Mouse (Mus musculus): ENCODE measurements around the gene Per1. TPM values are rescaled to one million over a fixed set of nuclear protein-coding genes. Genes with fewer than 3 reads are reported as not detected.

Per1 gene
- 846 to 879 TPM (median 871 TPM) in 4 replicates for total RNA-seq (2023)

DNA sequence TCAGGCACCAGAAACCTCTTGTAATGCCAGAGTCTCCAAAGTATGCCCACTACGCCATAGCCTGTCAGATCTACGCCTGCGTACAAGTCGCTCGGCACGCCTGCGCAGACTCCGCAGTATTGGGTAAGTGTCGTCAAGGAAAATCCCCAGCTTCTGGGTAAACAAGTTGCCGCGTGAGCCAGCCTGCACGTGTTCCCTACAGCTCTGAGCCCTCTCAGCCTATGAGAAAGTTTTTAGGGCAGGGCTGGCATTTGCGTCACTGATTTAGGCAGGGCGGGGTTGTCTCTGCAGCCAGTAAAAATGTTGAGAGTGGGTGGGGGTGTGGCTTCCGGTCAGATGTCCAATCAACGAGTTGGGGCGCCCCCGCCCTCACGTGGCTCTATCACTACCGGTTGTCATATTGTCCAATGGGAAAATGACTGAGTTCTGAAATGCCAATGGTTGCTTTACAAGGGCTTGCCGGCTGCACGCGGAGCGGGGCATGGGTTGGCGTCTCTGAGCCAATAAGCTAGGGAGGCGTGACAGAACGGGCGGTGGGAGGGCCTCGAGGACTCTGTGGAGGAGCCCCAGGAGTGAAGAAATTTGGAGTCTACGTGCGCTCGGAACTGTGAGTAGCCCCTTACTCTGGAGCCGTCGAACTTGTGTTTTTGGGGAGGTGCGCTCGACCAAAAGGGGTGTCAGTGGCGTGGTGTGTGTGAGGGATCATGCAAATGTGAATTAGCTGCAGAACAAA is at the start of gene Per1:
Per1 (plus strand) TSS at position 521 of the 733 bp plus-strand sequence.

DNA sequence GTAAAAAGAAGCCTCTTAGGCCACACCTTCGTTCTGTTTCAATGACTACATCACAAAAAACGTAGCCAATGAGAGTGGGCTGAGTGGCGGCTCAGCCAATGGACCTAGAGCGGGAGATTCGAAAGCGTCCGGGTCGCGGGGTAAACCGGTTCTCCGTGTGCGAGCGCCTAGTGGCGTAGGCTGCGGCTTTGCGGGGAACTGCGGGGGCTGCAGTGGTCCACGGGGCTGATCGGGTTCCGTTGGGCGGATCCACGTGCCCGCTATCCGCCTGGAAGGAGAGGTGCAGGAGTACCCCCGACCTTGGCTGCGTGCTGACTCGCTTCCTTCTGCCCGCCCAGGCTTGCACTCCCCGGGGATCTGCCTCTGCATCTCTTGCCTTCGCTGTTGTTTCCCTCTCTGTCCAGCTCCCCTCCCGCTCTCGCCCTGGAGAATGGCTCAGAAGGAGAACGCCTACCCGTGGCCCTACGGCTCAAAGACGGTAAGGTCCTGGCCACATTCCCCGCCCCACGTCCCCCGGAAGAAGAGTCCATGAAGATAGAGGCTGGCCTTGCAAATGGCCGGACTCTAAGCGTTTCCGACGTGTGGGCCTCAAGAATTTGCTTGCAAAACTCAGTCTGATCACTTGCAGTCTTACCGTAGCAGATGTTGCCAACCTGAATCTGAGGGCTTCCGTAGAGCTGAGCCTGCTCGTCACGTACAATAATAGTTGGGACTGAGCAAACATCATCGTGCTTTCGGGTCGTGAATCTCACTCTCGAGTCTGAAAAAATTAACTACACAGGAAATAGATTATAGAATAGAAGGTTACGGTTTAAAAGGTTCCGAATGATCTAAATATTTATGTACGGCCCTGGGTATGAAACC is 49.3 kb upstream of the Per1 start, which contains the start of gene Aurkb:
Aurkb (plus strand) TSS at position 117 of the 864 bp plus-strand sequence.

DNA sequence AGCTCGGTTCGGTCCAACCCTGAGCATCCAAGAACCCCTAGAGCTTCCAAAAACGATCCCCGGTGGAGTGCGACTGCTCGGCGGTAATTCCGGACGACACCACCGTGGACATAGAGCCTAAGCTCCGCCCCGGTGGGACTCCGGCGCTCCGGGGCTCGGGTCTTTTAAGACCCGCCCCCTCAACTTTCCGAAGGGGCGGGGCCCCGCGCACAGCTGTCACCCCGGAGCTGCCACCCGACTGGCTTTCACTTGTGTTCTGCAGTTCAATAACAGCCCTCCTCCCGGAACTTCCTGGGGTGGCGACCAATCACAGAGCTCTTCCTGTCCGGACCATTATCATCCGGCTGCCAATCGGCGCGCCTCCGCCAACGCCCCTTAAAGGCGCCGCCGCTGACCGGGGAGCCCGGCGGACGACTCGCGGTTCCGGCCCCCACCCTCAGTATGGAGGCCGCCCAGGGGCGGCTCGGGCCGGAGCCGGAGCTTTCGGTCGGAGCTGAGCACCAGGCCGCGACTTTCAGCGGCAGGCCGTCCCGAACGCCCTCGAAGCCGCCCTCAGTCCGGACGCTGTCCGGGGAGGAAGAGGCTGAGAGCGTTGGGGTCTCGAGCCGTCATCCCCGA is 35.6 kb upstream of the Per1 start, which contains the start of gene Borcs6:
Borcs6 (plus strand) TSS at position 361 of the 618 bp plus-strand sequence.

DNA sequence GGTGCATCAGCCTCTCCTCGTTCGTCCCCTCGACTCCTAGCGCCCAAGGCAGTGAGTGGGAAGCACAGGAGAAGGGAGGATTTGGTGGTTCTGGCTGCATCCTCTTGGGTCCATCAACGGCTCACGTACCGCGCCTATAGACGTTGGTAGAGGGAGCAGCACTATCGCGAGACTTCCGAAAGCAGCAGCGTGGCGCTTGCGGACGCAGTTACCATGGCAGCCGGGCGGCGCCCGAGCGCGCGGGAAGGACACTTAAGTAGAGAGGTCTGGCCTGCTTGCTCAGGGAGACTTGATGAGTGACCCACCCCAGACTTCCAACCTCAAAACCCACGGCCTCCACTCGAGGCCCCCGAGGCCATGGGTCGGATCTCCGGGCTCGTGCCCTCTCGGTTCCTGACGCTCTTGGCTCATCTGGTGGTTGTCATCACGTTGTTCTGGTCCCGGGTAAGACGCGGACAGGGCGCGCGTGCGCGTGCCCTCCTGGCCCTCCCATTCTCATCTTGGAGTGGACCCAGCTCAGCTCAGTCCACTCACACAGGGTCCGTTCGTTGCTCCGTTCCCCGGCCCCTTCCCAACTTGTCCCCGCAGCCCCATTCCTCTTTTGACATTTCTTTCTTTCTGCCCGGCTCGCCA is 24.3 kb upstream of the Per1 start, which contains the start of gene Tmem107:
Tmem107 (plus strand) TSS at position 217 of the 633 bp plus-strand sequence.

DNA sequence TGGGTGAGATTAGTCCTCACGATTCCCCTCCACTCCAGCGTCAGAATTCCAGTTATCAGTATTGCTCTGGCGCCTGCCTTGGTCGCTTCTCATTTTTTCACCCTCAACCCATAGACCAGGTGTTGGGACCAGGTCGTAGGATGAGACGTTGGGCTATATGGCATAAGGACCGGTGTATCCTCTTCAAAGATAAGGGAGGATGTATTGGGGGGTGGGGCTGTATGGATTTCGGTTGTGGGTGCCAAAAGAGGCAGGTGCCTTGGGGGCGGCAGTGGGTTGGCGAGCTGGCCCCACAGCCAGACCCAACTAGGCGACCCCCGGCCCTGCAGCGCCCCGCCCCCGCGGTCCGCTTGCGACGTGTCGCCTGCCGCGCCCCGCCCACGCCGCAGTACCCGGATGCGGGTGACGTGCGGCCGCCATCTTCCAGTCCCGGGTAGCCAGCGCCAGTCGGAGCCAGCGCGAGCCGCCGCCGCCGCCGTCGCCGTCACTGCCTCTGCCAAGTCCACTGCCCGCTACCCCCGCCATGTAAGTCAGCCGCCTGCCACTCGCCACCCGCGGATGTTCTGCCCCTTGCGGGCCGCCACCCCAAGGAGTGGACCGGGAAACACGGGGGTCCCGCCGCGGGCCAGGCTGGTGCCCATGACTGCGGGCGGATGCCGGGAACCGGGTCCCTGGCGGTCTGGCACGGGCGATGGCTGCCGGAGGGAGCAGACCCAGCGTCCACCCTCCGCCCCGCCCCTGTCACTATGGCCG is 6.7 kb upstream of the Per1 start, which contains the start of gene Vamp2:
Vamp2 (plus strand) TSS at position 388 of the 753 bp plus-strand sequence.

DNA sequence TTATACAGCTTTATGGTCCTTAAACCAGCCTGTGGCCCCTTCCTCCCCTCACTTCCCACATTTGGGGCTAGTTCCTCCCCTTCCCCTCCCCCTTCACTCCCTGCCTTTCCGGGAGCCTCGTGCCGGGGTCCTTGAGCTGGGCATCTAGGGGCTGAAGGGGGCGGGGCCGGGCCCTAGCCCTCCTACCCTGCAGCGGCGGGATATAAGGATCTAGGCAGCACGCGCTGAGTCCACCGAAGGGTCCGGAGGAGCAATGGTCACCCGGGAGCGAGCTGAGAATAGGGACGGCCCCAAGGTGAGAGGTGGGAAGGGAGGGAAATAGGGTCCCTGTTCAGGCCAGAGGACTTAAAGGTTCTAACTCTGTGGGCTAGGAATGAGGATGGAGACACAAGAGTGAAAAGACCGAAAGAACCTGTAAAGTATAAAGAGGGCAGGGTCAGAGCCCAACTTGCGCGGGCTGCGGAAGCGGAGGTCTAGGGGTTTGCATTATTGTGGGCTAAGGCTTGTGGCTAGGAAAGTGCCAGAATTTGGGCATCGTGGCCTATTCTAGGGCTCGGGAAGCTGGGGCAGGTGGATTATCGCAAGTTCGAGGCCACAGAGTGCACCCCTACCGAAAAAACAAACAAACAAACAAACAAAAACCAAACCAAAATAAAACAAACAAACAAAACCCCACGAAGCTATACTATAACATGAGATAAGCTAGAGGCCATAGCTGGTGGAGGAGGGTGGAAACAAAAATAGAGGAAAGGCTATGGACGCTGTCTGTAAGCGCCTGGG is 25.4 kb downstream of the Per1 start, which contains the start of gene Hes7:
Hes7 (plus strand) TSS at position 184 of the 780 bp plus-strand sequence.

DNA sequence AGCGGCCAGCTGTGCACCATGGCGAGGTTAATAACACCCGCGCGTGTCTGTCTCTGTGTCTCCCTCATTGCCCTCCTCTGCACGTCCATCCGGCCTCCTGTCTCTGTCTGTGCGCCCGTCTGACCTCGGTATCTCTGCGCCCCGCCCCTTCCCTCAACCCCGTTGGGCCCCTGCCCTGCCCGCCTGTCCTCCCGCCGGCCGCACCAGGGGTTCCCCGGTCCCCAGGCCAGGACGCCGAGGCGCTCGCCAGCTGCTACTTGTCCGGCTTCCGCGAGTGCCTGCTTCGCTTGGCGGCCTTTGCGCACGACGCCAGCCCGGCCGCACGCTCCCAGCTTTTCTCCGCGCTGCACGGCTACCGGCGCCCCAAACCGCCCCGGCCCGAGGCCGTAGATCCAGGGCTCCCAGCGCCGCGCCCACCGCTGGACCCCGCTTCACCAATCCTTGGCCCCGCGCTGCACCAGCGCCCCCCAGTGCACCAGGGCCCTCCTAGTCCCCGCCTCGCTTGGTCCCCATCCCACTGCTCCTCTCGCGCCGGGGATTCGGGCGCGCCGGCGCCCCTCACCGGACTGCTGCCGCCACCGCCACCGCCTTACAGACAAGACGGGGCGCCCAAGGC is 27.4 kb downstream of the Per1 start, which contains the start of gene 9130213A22Rik:
9130213A22Rik (minus strand) TSS at position 254 of the 616 bp plus-strand sequence.

DNA sequence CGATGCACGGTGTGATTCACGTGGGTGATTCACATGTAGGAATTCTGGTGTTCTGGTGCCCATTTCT is 30.7 kb downstream of the Per1 start, which contains the start of gene Aloxe3:
Aloxe3 (plus strand) TSS at position 45 of the 67 bp plus-strand sequence.

DNA sequence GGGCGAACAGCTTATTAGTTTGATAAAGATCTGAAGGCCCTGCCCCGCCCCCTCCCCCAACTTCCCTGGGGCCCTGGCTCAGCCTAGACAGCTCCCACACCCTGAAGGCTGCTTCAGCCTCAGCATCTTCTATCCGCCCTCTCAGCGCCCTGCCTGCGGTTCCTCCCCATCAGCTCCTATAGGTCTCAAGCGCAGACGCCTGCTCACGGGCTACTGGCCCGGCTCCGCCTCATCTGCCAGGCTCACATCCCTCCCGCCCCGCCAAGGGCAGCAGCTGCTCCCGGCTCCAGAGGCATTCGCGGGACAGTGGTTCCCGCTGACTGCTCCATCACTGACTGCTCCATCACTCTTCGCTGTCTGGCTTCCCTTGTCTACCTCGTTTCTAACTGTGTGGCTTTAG is 61.8 kb downstream of the Per1 start, which contains the start of gene Alox12b:
Alox12b (plus strand) TSS at position 190 of the 400 bp plus-strand sequence.

Other genes with a start within 250 kb of the Per1 start
- gene Ndel1, start 223.4 kb upstream of the Per1 start, total RNA-seq (2023), result 70.9 to 74.4 TPM (median 72.4 TPM) in 4 replicates
- gene Rnf222, start 206.7 kb upstream of the Per1 start, total RNA-seq (2023), result not detected in 4 replicates
- 2,247 to 2,456 TPM (median 2,364 TPM) in 4 replicates for gene Rpl26, start 193.6 kb upstream of the Per1 start, total RNA-seq (2023)
- gene Odf4, start 168.1 kb upstream of the Per1 start, total RNA-seq (2023), result not detected in 4 replicates
- gene Arhgef15, start 137.7 kb upstream of the Per1 start, total RNA-seq (2023), result not detected in 4 replicates
- gene Slc25a35, start 127.1 kb upstream of the Per1 start, total RNA-seq (2023), result 2.0 to 2.9 TPM (median 2.5 TPM) in 4 replicates
- gene Rangrf, start 120.0 kb upstream of the Per1 start, total RNA-seq (2023), result 5.4 to 8.6 TPM (median 6.4 TPM) in 4 replicates
- 25.7 to 31.7 TPM (median 28.4 TPM) in 4 replicates for gene Pfas, start 86.8 kb upstream of the Per1 start, total RNA-seq (2023)
- 26.3 to 45.3 TPM (median 38.3 TPM) in 4 replicates for gene Ctc1, start 79.3 kb upstream of the Per1 start, total RNA-seq (2023)
- gene Aurkb, start 49.6 kb upstream of the Per1 start, total RNA-seq (2023), result 5.3 to 6.2 TPM (median 5.8 TPM) in 4 replicates
- 18.1 to 20.5 TPM (median 19.0 TPM) in 4 replicates for gene Borcs6, start 35.5 kb upstream of the Per1 start, total RNA-seq (2023)
- 1.2 to 6.0 TPM (median 4.0 TPM) in 4 replicates for gene Tmem107, start 24.4 kb upstream of the Per1 start, total RNA-seq (2023)
- gene Vamp2, start 6.7 kb upstream of the Per1 start, total RNA-seq (2023), result 445 to 472 TPM (median 459 TPM) in 4 replicates
- 0.42 TPM in 1 of 4 replicates, not detected in the others for gene Hes7, start 25.2 kb downstream of the Per1 start, total RNA-seq (2023)
- not detected in 4 replicates for gene 9130213A22Rik, start 27.4 kb downstream of the Per1 start, total RNA-seq (2023)
- 1.5 to 3.1 TPM (median 2.2 TPM) in 4 replicates for gene Aloxe3, start 30.7 kb downstream of the Per1 start, total RNA-seq (2023)
- not detected in 4 replicates for gene Alox12b, start 61.8 kb downstream of the Per1 start, total RNA-seq (2023)
- gene Alox8, start 102.6 kb downstream of the Per1 start, total RNA-seq (2023), result not detected in 4 replicates
- not detected in 4 replicates for gene Gucy2e, start 141.8 kb downstream of the Per1 start, total RNA-seq (2023)
- gene Cntrob, start 228.6 kb downstream of the Per1 start, total RNA-seq (2023), result 26.8 to 32.9 TPM (median 27.4 TPM) in 4 replicates
- gene Trappc1, start 228.8 kb downstream of the Per1 start, total RNA-seq (2023), result 30.7 to 42.7 TPM (median 37.7 TPM) in 4 replicates
- gene Kcnab3, start 231.0 kb downstream of the Per1 start, total RNA-seq (2023), result 2.2 to 4.6 TPM (median 3.0 TPM) in 4 replicates
- 2.4 to 4.6 TPM (median 3.1 TPM) in 4 replicates for gene Rnf227, start 245.2 kb downstream of the Per1 start, total RNA-seq (2023)